Mouse (Mus musculus) G1E (cell line): ENCODE measurements around the gene Tll2. TPM values are rescaled to one million over a fixed set of nuclear protein-coding genes. Genes with fewer than 3 reads are reported as not detected.

Experiments
- ATAC-seq: 2 replicates; pipeline ENCODE4 v1.8.0; 2016; ENCODE audit warnings: mild to moderate bottlenecking; ENCODE audit not compliant: insufficient number of reproducible peaks, poor library complexity, low FRiP score, severe bottlenecking; ENCODE audit errors: extremely low read depth
- DNase-seq: peaks from one replicate; pipeline ENCODE4 v3.0.0; 2012; ENCODE audit warnings: low spot score
- H3K27me3 ChIP-seq: 2 replicates; pipeline ENCODE4 v1.6.1; 2012; ENCODE audit warnings: mild to moderate bottlenecking, low read length, inconsistent platforms; ENCODE audit not compliant: insufficient read depth
- H3K36me3 ChIP-seq: replicated peaks from 2 replicates; pipeline ENCODE3; 2012; ENCODE audit warnings: mild to moderate bottlenecking, inconsistent platforms
- H3K4me1 ChIP-seq: 2 replicates; pipeline ENCODE4 v1.6.1; 2012; ENCODE audit warnings: low read depth, low read length, inconsistent platforms, mixed read lengths; ENCODE audit not compliant: insufficient read depth
- H3K4me3 ChIP-seq: 2 replicates; pipeline ENCODE4 v1.5.1; 2012; ENCODE audit warnings: low read depth, mild to moderate bottlenecking, inconsistent platforms, low read length, moderate library complexity, mixed read lengths
- H3K9me3 ChIP-seq: replicated peaks from 2 replicates; pipeline ENCODE4 v1.6.1; 2012; ENCODE audit warnings: inconsistent platforms
- CTCF ChIP-seq: IDR thresholded peaks from 2 replicates; pipeline ENCODE4 v1.5.1; 2012; ENCODE audit warnings: low read depth, low read length, inconsistent platforms, mixed read lengths
- GATA1 ChIP-seq: IDR thresholded peaks from 2 replicates; pipeline ENCODE4 v1.6.1; 2012; ENCODE audit warnings: borderline replicate concordance, low read length, inconsistent platforms, mixed read lengths
- GATA2 ChIP-seq: IDR thresholded peaks from 2 replicates; pipeline ENCODE4 v1.6.1; 2012; ENCODE audit warnings: low read depth, low read length, inconsistent platforms, borderline replicate concordance
- POLR2AphosphoS5 ChIP-seq: IDR thresholded peaks from 2 replicates; pipeline ENCODE4 v1.6.1; 2012; ENCODE audit warnings: low read depth, low read length, inconsistent platforms; ENCODE audit not compliant: insufficient replicate concordance
- TAL1 ChIP-seq: conservative IDR thresholded peaks from 2 replicates; pipeline ENCODE4 v1.6.1; 2012; ENCODE audit warnings: low read depth, low read length, inconsistent platforms, mixed read lengths
- polyA plus RNA-seq: library from polyadenylated mRNA; stranded (reverse); fragments of >175 nt; gene quantifications from 2 replicates; pipeline ENCODE4 v1.2.3, GENCODE M21; 2012
- total RNA-seq, 2 experiments: library from RNA; stranded (forward) in 1 of 2; stranded (reverse) in 1 of 2; fragments of 200-1000 nt in 1 of 2; fragments of >200 nt in 1 of 2; fragmentation: Nextera tagmentation in 1 of 2; gene quantifications; 2 replicates each; pipeline ENCODE4 v1.2.3; 2014 to 2017

The Tll2 gene
- total and polyA plus RNA-seq, 3 experiments = not detected

- no peak for DNase-seq
- H3K36me3 ChIP-seq = no peaks in the 10 kb centered on the region
- peaks cover 2% of the 10 kb centered on the region; the same call in 1 of the 2 replicates for H3K27me3 ChIP-seq
- no peaks in the 10 kb centered on the region for H3K9me3 ChIP-seq
- H3K4me1 ChIP-seq = no peaks in the 10 kb centered on the region
- TF ChIP-seq CTCF = no peak
- no peak for TF ChIP-seq TAL1
- no peak for TF ChIP-seq POLR2AphosphoS5
- no peak for TF ChIP-seq GATA2
- no peak for TF ChIP-seq GATA1
- no peak for ATAC-seq
- no peak overlapping the region for H3K4me3 ChIP-seq
Observed at GRCm38 (mm10) chr19:41048187-41048559, 158.5 kb downstream of the Tll2 start.

GRCm38 (mm10) chr19:41047437-41048186 lies 159.0 kb downstream of the Tll2 start:
- Histone ChIP-seq H3K9me3 (no peaks in the 10 kb centered on the region), H3K27me3 (peaks cover 2% of the 10 kb centered on the region; the same call in 1 of the 2 replicates), H3K4me3 (no peak overlapping the region), H3K36me3 (no peaks in the 10 kb centered on the region), H3K4me1 (no peaks in the 10 kb centered on the region)
- no peak for ATAC-seq
- TF ChIP-seq TAL1 (no peak), GATA2 (no peak), POLR2AphosphoS5 (no peak), GATA1 (no peak), CTCF (no peak)
- no peak for DNase-seq

GRCm38 (mm10) chr19:41045091-41045770 lies 161.4 kb downstream of the Tll2 start:
- DNase-seq (no peak), ATAC-seq (no peak)
- TF ChIP-seq CTCF (no peak), GATA1 (no peak), POLR2AphosphoS5 (no peak), TAL1 (no peak)
- Histone ChIP-seq H3K4me3 (no peak overlapping the region), H3K36me3 (no peaks in the 10 kb centered on the region), H3K27me3 (no peaks in the 10 kb centered on the region), H3K4me1 (no peaks in the 10 kb centered on the region), H3K9me3 (no peaks in the 10 kb centered on the region)

GRCm38 (mm10) chr19:41039110-41039509 lies 167.5 kb downstream of the Tll2 start:
- H3K36me3 ChIP-seq = no peaks in the 10 kb centered on the region
- ATAC-seq (no peak), DNase-seq (no peak)
- no peaks in the 10 kb centered on the region; the same call in 1 of the 2 replicates for H3K27me3 ChIP-seq
- H3K9me3 ChIP-seq = no peaks in the 10 kb centered on the region
- no peak for TF ChIP-seq TAL1
- no peak for TF ChIP-seq GATA1
- TF ChIP-seq CTCF = no peak
- TF ChIP-seq POLR2AphosphoS5 = no peak
- TF ChIP-seq GATA2 = no peak
- H3K4me1 ChIP-seq = no peaks in the 10 kb centered on the region
- H3K4me3 ChIP-seq = no peak overlapping the region

DNA sequence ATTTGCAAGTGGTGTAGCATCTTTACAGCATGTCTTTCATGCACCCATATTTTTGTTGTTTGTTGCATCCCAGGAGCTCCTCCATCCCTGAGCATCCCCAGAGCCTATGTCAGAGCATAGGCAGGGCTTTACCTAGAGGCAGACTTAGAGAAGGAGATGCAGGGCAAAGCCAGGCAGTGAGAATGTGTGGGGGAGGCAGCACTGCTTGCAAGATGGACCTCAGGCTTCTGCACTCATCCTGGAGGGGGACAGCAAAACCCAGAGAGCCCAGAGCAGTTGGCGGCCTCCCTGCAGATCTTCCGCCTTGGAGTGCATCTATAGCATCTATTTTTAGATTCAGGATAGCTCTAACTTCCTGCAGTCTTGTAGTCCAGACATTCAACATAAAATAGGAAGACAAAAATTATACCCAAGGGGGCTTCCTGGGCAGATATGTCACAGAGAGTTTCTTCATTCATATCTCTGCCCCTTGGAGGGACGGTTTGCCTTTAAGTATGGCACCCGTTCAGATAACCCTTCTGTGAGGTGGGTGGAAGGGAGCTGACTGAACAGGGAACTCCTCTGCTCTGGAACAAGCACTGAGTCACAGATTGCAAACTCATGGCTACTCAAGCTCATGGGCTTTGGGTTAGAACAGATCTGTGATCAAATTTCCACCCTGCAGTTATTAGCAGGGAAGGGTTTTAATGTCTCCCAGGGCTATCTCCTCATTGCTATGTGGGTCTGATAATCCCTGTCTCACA lies 170.7 kb downstream of the Tll2 start:
- Histone ChIP-seq H3K27me3 (peaks cover 9% of the 10 kb centered on the region), H3K36me3 (no peaks in the 10 kb centered on the region), H3K4me3 (no peak overlapping the region), H3K9me3 (no peaks in the 10 kb centered on the region), H3K4me1 (no peaks in the 10 kb centered on the region)
- TF ChIP-seq TAL1 = no peak
- no peak for TF ChIP-seq CTCF
- no peak for TF ChIP-seq POLR2AphosphoS5
- DNase-seq = no peak
- no peak for ATAC-seq

Other genes starting within 250 kb of the Tll2 start
- not detected in 2 replicates for gene Blnk, start 212.3 kb downstream of the Tll2 start, total RNA-seq (2014; fragmentation: Nextera tagmentation)
- gene Blnk, start 212.3 kb downstream of the Tll2 start, total RNA-seq (2017) = 0.29 and 0.44 TPM in 2 replicates
- 0.06 and 0.15 TPM in 2 replicates for gene Blnk, start 212.3 kb downstream of the Tll2 start, polyA plus RNA-seq
- gene Dntt, start 177.6 kb downstream of the Tll2 start, total RNA-seq (2014; fragmentation: Nextera tagmentation) = not detected in 2 replicates
- gene Dntt, start 177.6 kb downstream of the Tll2 start, total RNA-seq (2017) = not detected in 2 replicates
- gene Dntt, start 177.6 kb downstream of the Tll2 start, polyA plus RNA-seq = not detected in 2 replicates
- not detected in 2 replicates for gene Opalin, start 129.7 kb downstream of the Tll2 start, total RNA-seq (2014; fragmentation: Nextera tagmentation)
- 0.27 TPM in 1 of 2 replicates, not detected in the other for gene Opalin, start 129.7 kb downstream of the Tll2 start, total RNA-seq (2017)
- gene Opalin, start 129.7 kb downstream of the Tll2 start, polyA plus RNA-seq = not detected in 2 replicates
- 107 and 118 TPM in 2 replicates for gene Tm9sf3, start 57.2 kb upstream of the Tll2 start, total RNA-seq (2014; fragmentation: Nextera tagmentation)
- gene Tm9sf3, start 57.2 kb upstream of the Tll2 start, total RNA-seq (2017) = 218 and 236 TPM in 2 replicates
- 45.9 and 49.3 TPM in 2 replicates for gene Tm9sf3, start 57.2 kb upstream of the Tll2 start, polyA plus RNA-seq
- 0.19 TPM in 1 of 2 replicates, not detected in the other for gene Pik3ap1, start 178.3 kb upstream of the Tll2 start, total RNA-seq (2014; fragmentation: Nextera tagmentation)
- 0.12 and 0.16 TPM in 2 replicates for gene Pik3ap1, start 178.3 kb upstream of the Tll2 start, total RNA-seq (2017)
- gene Pik3ap1, start 178.3 kb upstream of the Tll2 start, polyA plus RNA-seq = 0.07 and 0.09 TPM in 2 replicates